Mouse (Mus musculus) T-helper 1 cell (primary cell): ENCODE results near the gene Socs2.

Experiments
- in situ Hi-C: fragments of 300-600 bp; cut with MboI, MseI; formaldehyde crosslinking; loops from one replicate; pipeline ENCODE4 v1.15.1; 2025; ENCODE audit warnings: high pct_unique_total_duplicates

Gene Socs2

DNA sequence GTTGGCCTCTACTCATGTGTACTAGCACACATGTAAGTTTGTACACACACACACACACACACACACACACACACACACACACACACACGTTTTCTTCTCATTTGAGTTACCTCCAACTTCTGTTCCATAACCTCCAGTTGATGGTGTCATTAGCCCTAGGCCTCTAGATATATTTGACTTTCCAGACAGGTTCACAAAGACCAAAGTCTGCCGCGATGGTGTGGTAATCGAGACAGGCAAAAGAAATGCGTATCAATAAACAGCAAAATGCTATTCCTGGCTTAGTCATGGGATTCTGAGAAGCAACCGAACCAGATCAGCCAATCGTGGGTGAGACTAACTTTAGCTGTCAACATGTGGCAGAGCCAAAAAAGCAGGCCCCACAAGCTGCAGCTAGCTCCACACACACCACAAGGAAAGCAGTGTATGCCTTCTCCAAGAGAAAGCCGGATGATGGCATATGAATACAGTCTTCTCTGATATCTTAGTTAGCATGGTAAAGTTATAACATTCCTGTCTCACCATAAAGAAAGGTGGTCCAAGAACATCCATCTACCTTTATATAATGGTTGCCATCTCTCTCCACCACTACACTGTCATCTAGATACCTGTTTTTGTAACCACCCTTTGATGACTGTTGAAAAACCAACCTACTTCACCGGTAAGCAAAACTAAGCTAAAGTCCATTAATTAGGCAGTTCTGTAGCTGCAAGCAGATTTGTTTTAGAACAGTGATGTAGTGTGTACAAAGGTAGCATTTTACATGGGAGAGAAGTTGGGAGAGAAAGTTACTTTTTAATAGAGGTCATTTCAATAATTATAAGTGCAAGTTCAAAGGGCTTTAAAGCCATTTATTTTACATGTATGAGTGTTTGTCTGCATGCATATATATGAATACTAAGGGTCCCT lies 9.5 kb upstream of the Socs2 start:
- in situ Hi-C loops = loop anchor here (25.0 kb wide), 1 partner anchor 414 kb away; no protein-coding TSS in a partner anchor

GRCm38 (mm10) chr10:95422681-95423080 lies 5.7 kb upstream of the Socs2 start:
- in situ Hi-C loops = no loop called here

DNA sequence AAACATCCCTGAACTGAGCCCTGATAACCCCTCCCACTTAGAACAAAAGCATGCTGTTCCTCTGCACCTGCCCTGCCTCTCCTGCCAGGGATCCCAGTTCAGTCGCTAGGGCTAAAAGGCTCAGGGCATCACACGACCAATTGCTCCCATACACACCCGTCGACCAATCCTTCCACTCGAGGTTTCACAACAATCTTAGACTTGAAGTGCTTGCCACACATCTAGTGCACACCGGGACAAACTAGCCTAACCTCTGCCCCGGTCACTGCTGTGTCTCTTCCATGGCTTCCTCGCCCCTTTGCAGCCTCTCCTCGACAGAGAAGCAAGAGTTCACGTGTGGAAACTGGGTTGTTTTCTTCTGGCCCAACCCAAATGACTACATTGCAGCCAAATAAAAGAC lies 3.3 kb upstream of the Socs2 start:
- in situ Hi-C loops = no loop called here

DNA sequence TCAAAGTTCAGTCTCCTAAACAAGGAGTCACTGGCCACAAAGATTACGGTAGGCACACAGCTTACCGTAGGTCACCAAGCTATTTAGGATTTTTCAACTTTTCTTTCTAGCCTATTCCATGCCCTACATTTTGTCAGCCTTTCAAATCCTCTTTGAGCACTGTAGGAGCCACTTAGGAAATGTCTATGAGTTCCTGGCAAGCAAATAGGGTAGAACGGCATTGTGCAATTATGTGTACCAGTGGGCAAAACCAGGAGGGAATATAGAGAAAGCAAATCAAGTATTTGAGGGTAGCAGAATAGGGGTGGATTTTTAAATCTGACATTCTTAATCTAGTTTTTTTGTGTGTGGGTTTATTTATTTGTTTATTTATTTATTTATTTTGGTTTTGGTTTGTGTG lies 2.7 kb upstream of the Socs2 start:
- in situ Hi-C loops = no loop called here

GRCm38 (mm10) chr10:95418631-95419030 lies 1.7 kb upstream of the Socs2 start:
- in situ Hi-C loops = no loop called here

- in situ Hi-C loops = no loop called here
These were observed 686 bp upstream of the Socs2 start for GRCm38 (mm10) chr10:95417496-95418236.

DNA sequence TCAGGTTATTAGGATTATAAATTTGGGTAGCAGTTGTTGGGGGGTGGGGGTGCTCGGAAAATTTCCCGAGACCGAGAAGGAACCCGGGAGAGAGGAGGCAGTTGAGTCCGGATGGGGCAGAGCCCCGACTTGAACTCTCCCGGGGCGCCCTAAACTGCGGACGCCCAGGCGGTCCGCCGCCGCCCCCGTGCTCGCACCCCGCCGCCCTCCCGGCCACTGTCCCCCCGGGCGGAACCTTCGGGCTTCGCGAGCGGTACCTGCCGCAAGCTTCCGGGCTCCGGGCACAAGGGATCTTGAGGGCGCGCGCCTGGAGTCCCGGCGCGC lies 657 bp downstream of the Socs2 start:
- in situ Hi-C loops = no loop called here

- in situ Hi-C loops = no loop called here
These were observed 1.2 kb downstream of the Socs2 start for GRCm38 (mm10) chr10:95415533-95416360.

DNA sequence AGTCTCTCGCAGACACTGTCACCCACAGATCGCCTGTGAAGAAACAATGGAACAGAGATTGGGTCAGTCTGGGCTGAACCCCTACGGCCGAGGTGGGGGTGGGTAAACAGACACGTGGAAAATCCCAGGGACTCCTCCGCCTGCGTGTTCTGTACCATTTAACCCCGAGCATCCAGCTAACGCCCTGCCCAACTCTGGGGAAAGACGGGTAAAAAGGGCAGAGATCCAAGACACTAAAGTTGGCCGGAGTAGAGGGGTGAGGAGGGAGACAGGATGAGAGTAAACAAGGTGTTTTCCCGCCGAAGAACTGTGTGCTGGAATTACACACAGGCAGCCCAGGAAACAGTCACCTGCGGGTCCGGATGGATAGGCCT lies 1.8 kb downstream of the Socs2 start:
- in situ Hi-C loops = no loop called here

GRCm38 (mm10) chr10:95414316-95415158 lies 2.4 kb downstream of the Socs2 start:
- in situ Hi-C loops = no loop called here

- in situ Hi-C loops = no loop called here
These were observed 5.8 kb downstream of the Socs2 start for GRCm38 (mm10) chr10:95411139-95411538.

DNA sequence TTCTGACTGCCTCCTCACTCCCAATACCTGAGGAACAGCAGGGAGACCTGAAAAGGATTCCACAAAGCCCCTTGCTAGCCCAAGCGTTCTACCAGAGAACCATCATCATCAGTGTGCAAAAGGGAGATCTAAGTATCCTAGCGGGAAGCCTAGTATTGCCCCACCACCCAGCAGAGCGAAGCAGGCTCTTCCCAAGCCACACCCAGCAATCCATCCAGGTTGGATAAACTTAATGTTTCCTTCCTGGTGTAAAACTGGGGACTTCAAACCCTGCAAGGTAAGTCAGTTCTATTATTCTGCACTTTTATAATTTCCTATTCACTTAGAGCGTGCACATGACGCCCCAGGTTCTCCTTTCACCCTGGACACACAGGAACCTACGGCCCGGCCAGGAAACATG lies 6.3 kb downstream of the Socs2 start:
- in situ Hi-C loops = no loop called here

GRCm38 (mm10) chr10:95410209-95410608 lies 6.8 kb downstream of the Socs2 start:
- in situ Hi-C loops = no loop called here

GRCm38 (mm10) chr10:95409149-95409548 lies 7.8 kb downstream of the Socs2 start:
- in situ Hi-C loops = no loop called here

DNA sequence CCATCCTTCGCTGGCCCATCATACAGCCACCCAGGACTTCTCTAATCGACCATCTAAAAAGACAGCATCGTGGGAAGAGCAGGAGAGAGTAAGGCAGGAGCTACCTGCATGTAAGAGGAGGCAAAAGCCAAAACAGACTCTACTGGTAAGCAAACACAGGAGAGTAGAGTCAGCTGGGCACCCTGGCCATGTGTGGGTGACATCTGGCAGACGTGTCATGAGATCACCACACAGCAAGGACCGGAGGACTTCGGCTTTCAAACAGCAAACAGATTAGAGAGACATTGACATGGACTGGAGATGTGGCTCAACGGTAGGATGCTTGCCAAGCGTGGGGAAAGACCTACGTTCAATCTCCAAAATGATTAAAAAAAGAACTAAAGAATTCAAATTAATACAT lies 8.5 kb downstream of the Socs2 start:
- in situ Hi-C loops = no loop called here

GRCm38 (mm10) chr10:95407541-95408160 lies 9.3 kb downstream of the Socs2 start:
- in situ Hi-C loops = no loop called here

GRCm38 (mm10) chr10:95404774-95405173 lies 12.2 kb downstream of the Socs2 start:
- in situ Hi-C loops = no loop called here

GRCm38 (mm10) chr10:95399689-95400354 lies 17.2 kb downstream of the Socs2 start:
- in situ Hi-C loops = no loop called here

DNA sequence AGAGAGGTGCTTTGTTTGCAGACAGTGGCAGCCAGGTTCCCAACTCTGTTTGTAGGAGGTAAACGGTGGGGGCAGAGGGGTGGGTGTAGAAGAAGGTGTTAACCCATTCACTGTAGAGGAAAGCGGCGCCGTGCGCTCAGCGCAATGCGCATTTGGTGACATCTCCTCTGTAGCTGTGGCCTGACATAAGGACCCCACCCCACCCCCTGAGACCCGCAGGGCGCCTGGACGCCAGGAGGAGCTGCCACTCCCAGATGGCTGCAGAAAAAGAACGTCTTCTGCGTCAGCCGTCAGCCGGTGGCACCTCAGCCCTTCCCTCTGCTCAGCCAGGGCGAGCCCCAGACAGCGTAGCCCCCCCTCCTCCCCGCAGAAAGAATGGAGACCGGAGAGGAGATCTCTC lies 18.5 kb downstream of the Socs2 start:
- in situ Hi-C loops = no loop called here

- in situ Hi-C loops = no loop called here
These were observed 19.7 kb downstream of the Socs2 start for GRCm38 (mm10) chr10:95397191-95397835.
